Mouse (Mus musculus) left cerebral cortex, adult 8-10 months (tissue): ENCODE results near the gene Mpzl1. TPM values are rescaled to one million over a fixed set of nuclear protein-coding genes. Genes with fewer than 3 reads are reported as not detected.
"Not testable (repeated sequence)": the region's sequence is repeated elsewhere in the genome, so short reads cannot be mapped to it uniquely, and the experiment has no call there.

ENCODE experiments used
- DNase-seq, 2 experiments: peaks; one replicate each; pipeline ENCODE4 v3.0.0; 2022; ENCODE audit warnings: low spot score in 2 of 2
- total RNA-seq, 4 experiments: library from RNA; stranded (reverse); gene quantifications; 2 replicates each; pipeline ENCODE4 v1.2.4; 2022

Mpzl1 gene
- 10 to 100 TPM; 25.9 to 34.9 (median 28.8) TPM for total RNA-seq

DNA sequence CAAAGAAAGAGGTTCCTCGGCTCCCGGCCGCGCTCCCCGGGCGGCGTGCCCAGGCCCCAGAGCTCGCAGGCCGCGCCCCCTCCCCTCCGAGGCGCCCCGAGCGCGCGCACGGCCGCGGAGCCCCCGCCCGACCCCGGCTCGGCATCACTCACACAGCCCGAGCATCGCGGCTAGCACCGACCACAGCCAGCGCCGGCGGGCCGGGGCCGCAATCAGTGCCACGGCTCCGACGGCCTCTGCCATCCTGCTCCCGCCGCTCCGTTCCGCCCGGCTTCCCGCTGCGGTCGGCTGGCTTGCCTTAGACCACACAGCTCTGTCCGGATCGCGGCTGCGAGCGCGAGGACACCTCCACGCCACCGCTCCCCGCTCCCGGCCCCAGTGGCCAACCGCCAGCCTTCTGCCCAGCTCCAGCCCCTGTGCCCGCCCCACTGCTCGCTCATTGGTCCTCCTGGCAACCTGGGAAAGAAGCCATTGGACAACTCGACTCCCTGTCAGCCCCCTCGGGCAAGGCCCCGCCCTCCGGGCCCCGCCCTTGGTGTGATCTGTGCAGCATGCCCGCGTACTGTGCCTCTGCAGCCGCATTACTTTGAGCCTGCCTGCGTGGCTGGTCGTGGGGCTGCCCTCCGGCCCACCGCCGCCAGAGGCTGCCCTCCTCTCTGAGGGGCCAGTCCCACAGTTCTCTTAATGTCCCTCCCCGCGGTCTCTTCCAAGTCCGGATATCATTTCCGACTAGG lies at the start of gene Mpzl1:
Gene Mpzl1, minus strand, starts transcription at position 388 of the 734 bp plus-strand sequence.
- DNase-seq: peak; percentile 95 to 99

DNA sequence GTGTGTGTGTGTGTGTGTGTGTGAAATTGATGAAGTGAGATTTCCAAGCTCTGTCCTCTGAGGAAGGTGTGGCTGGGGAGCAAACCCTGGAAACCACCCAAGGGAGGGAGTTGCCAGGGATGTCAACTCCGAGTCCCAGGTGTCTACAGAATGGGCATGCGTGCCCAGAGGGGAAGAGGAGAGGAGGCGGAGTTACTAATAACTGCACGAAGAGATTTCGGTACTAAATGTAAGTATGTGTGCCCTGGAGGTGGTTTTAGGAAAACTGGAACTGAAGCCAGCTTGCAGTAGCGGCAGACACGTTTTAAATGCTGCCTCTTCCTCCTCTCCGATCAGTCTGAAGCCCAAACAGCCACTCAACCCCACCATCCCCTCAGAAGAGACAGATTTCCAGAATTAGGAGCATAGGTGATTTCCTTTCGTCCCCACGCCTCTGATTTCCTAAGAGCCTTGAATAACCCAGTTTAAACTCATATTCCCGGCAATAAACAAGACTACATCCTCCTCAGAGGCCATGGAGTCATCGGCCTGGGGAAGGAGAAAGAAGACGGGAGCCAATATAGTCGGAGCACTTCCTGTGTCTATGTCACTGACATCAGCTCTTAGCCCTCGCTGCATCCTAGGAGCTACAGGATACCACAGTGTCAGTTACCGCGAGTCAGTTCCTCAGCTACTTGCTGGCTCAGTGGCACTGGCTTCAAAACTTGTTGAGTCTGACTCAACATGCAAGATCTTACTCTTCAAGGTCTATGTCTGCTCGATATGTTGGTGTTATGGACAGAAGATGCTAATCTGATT lies 47.9 kb upstream of the Mpzl1 start:
- no peak for DNase-seq

DNA sequence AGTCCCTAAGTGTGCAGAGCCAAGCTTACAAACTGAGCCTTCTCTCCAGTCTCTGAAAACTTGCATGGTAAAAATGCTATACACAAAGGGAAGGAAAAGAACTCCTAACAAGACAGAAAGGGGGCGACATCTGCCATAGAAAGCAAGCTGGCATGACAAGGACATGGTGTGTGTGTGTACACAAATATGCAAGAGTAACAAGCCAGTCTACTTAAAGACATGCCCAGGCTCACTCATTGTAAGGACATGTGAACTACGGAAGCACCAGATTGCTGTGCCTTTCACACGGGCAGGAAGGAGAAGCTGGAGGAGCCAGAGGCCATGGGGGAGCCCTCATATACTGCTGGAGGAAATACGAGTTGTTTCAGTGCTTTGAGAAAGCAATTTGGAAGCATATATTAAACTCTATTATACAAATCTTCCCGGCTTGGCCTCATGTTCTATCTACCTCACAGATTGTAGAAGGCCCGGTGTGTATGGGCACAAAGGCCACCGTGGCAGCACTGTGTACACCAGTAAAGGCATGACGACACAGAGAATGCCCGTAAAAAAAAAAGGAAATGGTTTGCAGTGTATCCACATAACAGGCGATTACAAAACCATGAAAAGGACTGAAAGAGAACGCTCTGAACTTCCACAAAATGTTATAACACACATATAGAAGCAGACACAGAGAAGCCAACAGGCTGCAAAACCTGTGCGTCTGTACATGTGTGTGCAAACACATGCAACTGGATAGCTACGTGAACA lies 46.9 kb upstream of the Mpzl1 start:
- DNase-seq: no peak

DNA sequence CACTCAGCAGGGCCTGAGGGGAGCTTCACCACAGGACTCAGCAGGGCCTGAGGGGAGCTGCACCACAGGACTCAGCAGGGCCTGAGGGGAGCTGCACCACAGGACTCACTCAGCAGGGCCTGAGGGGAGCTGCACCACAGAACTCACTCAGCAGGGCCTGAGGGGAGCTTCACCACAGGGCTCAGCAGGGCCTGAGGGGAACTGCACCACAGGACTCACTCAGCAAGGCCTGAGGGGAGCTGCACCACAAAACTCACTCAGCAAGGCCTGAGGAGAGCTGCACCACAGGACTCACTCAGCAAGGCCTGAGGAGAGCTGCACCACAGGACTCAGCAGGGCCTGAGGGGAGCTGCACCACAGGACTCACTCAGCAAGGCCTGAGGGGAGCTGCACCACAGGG lies 45.7 kb upstream of the Mpzl1 start:
- not testable (repeated sequence) for DNase-seq

- no peak for DNase-seq
Measured at GRCm38 (mm10) chr1:165679618-165679997, 45.3 kb upstream of the Mpzl1 start.

DNA sequence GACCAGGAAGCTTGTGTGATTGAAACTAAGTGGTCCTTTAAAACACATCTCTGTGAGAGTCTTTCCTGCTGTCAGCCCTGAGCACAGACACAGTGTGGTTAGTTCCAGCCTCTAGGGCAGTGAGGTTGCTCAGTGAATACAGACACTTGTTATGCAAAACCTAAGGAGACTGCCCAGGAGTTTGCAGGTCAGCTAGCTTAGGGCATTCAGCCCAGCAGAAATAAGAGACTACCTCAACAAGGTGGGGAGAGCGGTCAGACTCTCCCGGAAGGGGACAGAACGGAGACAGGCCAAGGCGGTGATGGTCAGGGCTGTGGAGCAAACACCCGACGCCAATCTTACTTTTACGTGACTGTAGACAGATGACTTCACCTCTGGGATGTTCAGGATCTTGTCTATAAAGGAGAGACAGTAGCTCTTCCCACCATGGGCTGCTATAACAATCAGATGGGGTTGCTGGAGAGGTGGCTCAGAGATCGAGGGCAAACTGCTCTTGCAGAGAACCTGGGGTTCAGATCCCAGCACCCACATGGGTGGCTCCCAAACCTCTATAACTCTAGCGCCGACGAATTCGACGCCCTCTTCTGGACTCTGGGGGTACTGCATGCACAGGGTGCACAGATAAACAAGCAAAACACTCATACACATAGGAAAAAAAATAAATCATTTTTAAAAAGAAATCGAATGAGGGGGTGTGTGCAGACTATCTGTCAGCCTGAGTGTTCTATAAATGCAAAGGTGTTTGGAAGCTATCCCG lies 44.7 kb upstream of the Mpzl1 start:
- DNase-seq: no peak

DNA sequence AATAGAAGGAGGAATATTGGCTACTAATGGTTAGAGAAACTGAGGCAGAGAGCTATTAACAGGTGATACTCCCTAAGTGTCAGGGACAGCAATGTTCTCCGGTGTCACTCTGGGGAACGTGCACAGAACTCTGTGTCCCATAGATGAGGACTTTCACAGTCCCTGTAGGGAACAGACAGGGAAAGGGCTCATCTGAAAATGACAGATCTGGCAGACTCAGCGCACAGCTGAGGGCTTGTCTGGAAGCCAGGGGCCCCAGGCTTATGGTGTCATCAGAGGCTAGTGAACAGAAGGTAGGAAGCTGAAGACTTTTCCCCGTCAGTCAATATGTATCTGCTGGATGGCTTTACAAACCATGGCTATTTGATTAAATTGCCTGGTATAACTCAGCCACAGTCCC lies 43.2 kb upstream of the Mpzl1 start:
- no peak for DNase-seq

DNA sequence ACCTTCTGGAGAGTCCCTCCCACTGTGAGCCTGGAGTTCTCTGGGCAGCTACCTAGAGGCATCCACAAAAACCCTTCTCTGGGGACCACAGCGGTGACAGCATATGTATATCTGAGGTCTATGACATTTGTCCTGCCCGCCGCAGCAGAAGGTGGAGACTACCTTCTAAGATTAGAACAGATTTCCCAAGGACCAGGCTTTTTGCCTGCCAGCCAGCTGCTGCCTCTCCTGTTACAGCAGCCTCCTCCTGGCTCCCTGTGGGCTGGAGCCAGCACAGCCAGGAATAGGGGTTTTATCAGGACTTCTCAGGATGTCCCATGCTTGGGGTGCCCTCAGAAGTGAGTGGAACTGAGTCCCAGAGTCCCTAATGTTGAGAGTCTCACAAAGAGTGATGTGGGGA lies 42.7 kb upstream of the Mpzl1 start:
- DNase-seq: no peak

- DNase-seq: no peak
Measured at GRCm38 (mm10) chr1:165675167-165675566, 40.8 kb upstream of the Mpzl1 start.

DNA sequence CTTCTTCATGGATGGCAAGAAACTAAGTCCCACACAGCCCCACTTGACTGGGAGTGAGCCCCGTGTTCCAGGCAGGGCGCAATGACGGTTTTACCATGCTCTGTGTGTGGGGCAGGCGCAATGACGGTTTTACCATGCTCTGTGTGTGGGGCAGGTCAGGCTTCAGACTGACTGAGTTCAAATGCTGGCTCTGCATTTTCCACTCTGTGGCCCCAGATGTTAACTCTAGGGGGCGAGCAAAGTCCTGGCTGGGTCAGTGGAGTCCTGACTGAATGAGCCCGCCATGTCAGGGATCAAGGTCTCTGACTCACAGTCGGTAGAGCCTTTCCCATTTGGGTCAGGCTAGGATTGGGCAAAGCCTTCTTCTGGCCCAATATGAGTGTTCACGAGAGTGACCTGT lies 38.0 kb upstream of the Mpzl1 start:
- DNase-seq: no peak

GRCm38 (mm10) chr1:165670056-165670455 lies 35.7 kb upstream of the Mpzl1 start:
- no peak for DNase-seq

GRCm38 (mm10) chr1:165668904-165669303 lies 34.6 kb upstream of the Mpzl1 start:
- no peak for DNase-seq

DNA sequence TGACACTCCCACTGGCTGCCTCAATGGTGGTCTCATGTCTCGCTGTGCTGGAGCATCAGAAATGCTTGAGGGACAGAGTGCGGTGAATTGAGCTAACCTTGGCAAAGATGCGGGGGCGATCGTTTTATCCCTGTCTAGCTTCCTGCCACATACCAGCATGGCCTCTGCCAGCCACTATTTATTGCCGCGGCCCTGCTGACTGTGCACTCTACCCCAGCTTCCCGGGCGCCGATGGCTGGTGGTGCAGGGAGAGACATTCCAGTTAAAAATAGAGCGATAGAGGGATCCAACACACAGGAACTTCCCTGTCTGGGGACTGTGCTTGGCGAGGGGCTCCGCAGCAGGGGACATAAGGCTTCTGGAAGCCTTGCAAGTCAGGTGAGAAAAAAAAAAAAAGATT lies 33.0 kb upstream of the Mpzl1 start:
- DNase-seq: no peak

DNA sequence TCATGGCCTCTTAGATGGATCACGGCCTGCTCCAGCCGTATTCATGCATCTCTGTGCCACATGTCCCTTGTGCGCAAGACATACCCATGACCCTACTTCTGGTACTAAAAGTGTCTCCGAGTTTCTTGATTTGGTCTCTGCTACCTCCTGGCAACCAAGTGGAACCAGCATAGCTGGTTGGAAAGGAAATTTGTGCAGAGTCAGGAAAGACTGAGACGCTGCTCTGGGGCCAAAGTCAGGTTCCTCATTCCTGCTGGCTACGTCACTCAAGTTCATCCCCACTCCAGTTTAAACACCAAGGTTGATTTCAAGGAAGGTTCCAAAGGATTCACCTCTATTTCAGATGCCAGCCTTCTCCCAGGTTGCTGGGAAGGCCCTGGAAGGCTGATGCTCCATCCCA lies 32.6 kb upstream of the Mpzl1 start:
- no peak for DNase-seq

DNA sequence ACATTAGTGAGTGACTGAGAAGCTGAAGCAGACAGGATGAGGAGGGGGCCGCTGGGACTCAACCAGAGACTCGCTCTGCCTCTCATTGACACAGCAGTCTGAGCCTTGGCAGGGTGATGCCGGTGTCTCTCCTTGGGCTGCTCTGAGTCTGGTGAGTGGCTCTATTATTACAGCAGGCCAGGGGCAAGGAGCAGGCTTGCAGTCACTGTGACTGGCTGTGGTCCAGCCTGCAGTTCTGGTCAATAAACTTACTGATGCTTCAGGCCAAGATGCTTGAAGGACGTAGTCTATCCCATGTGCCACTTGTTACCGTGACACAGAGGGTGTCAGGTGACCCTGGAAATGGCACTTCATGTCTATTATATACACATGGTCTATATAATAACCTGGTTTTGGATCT lies 31.4 kb upstream of the Mpzl1 start:
- DNase-seq: no peak

- no peak for DNase-seq
Measured at GRCm38 (mm10) chr1:165663277-165663676, 28.9 kb upstream of the Mpzl1 start.

GRCm38 (mm10) chr1:165662426-165663192 lies 28.3 kb upstream of the Mpzl1 start:
- no peak for DNase-seq

GRCm38 (mm10) chr1:165661725-165662124 lies 27.4 kb upstream of the Mpzl1 start:
- no peak for DNase-seq

- no peak for DNase-seq
Measured at GRCm38 (mm10) chr1:165661191-165661590, 26.9 kb upstream of the Mpzl1 start.

- DNase-seq: peak in 1 of 2 experiments; percentile 33
Measured at GRCm38 (mm10) chr1:165660774-165661173, 26.4 kb upstream of the Mpzl1 start.

- DNase-seq: peak; percentile 28 to 47
Measured at GRCm38 (mm10) chr1:165658602-165659001, 24.3 kb upstream of the Mpzl1 start.
